9 mouse cellular contexts compared by ENCODE assay signal in genomic region chr1:97688756-97689155, GRCm38 (mm10). TPM values are rescaled to one million over a fixed set of nuclear protein-coding genes. Genes with fewer than 3 reads are reported as not detected.
A peak's percentile ranks its signal among the peaks of the same experiment; 100 is the strongest.
DNase-seq lines count a peak whose midpoint lies in the region; ATAC-seq and TF ChIP-seq lines count a peak whose summit lies in the region.
"Had no signal": no experiment of that assay in that cellular context is flagged by ENCODE, and none has a peak within 500 bp of the region (broad histone marks: within the 10 kb centered on the region; RNA-seq: fewer than 3 reads in every experiment).

No protein-coding gene starts in this region.

- 12% methylated on average over 3 of the region's 3 CpGs for WGBS in hindbrain, postnatal 0 days
- WGBS in neural tube, embryonic 11.5 days, result 24% methylated on average over 3 of the region's 3 CpGs

- no peak overlapping the region for H3K4me2 ChIP-seq in hindbrain, postnatal 0 days (ENCODE audit: low read depth, low read length)
- H3K4me2 ChIP-seq in neural tube, embryonic 11.5 days (ENCODE audit: low read depth), result no peak overlapping the region

- TF ChIP-seq CTCF in left cerebral cortex, adult 2 months (IDR thresholded peaks at IDR 0.05), result peak; percentile 86
- TF ChIP-seq CTCF in hindbrain, postnatal 0 days (IDR thresholded peaks at IDR 0.05; ENCODE audit: low read depth), result peak; percentile 67

- H3K9ac ChIP-seq in hindbrain, postnatal 0 days (replicated peaks; ENCODE audit: low read length), result no peak overlapping the region
- H3K9ac ChIP-seq in neural tube, embryonic 11.5 days (ENCODE audit: low read length), result no peak overlapping the region

- DNase-seq in left cerebral cortex, adult 2 months (ENCODE audit: extremely low spot score in 1 of 2, low spot score in 2 of 2), result peak; percentile 23 to 34
- no peak for DNase-seq in left cerebral cortex, postnatal 36 days (ENCODE audit: low spot score in 2 of 2)
- DNase-seq in adipocyte (ENCODE audit: low spot score) (peak; percentile 71), liver (peak; percentile 59)
- DNase-seq in hindbrain, postnatal 0 days (ENCODE audit: low spot score), result peak; percentile 64
- peak; percentile 24 for DNase-seq in neural tube, embryonic 11.5 days (ENCODE audit: low spot score)
- DNase-seq in thymus, postnatal 4 days, result peak; percentile 71

- H3K4me1 ChIP-seq in hindbrain, postnatal 0 days (ENCODE audit: insufficient read depth, low read length), result no peaks in the 10 kb centered on the region
- H3K4me1 ChIP-seq in neural tube, embryonic 11.5 days (ENCODE audit: control insufficient read depth, insufficient read depth, low read length), result no peaks in the 10 kb centered on the region

- ATAC-seq in erythroid progenitor cell, adult 5-6 weeks (replicated peaks; ENCODE audit: low FRiP score, poor library complexity, severe bottlenecking), result peak; percentile 76; the same call in 1 of the 2 replicates
- 0 out of 2 replicates have a peak, but pooled peaks have one; percentile 73 for ATAC-seq in hindbrain, postnatal 0 days
- peak; percentile 57; the same call in 1 of the 2 replicates for ATAC-seq in neural tube, embryonic 11.5 days (ENCODE audit: insufficient read depth, low FRiP score, low TSS enrichment)

- H3K27ac ChIP-seq in left cerebral cortex, adult 2 months, result no peak overlapping the region
- H3K27ac ChIP-seq in hindbrain, postnatal 0 days, result no peak overlapping the region
- H3K27ac ChIP-seq in neural tube, embryonic 11.5 days (ENCODE audit: low read depth, low read length), result no peak overlapping the region

- no peaks in the 10 kb centered on the region for H3K9me3 ChIP-seq in hindbrain, postnatal 0 days (ENCODE audit: low read length)
- no peaks in the 10 kb centered on the region for H3K9me3 ChIP-seq in neural tube, embryonic 11.5 days (ENCODE audit: control insufficient read depth, low read length)

- no peaks in the 10 kb centered on the region for H3K36me3 ChIP-seq in hindbrain, postnatal 0 days (ENCODE audit: insufficient read depth, low read length)
- no peaks in the 10 kb centered on the region for H3K36me3 ChIP-seq in neural tube, embryonic 11.5 days (ENCODE audit: control insufficient read depth, insufficient read depth, low read length)

- intact Hi-C loops in left cerebral cortex, adult 2 months (cut with DNase I), result loop anchor here (1.0 to 2.0 kb wide), 2 partner anchors 191 to 650 kb away; no protein-coding TSS in a partner anchor
- intact Hi-C loops in left cerebral cortex, postnatal 36 days (cut with DNase I), result loop anchor here (5.0 kb wide), 1 partner anchor 191 kb away; no protein-coding TSS in a partner anchor

- no peak overlapping the region for H3K4me3 ChIP-seq in left cerebral cortex, adult 2 months
- H3K4me3 ChIP-seq in hindbrain, postnatal 0 days (ENCODE audit: low read length), result no peak overlapping the region
- no peak overlapping the region for H3K4me3 ChIP-seq in neural tube, embryonic 11.5 days (ENCODE audit: low read depth, low read length)
- H3K4me3 ChIP-seq: erythroblast, embryonic 14.5 days had no signal

- no peaks in the 10 kb centered on the region for H3K27me3 ChIP-seq in hindbrain, postnatal 0 days (ENCODE audit: insufficient read depth, low read length)
- no peaks in the 10 kb centered on the region for H3K27me3 ChIP-seq in neural tube, embryonic 11.5 days (ENCODE audit: control insufficient read depth, insufficient read depth, low read length)

RNA-seq across cellular contexts. Expression of gene D1Ertd622e, which starts 26.9 kb away (rescaled TPM):
- total RNA-seq in left cerebral cortex, adult 2 months (2021), result 10 to 100 TPM; 70.4 to 84.7 TPM
- total RNA-seq in left cerebral cortex, postnatal 36 days (2021), result 10 to 100 TPM; 76.9 to 86.9 TPM
- total RNA-seq in erythroid progenitor cell, adult 5-6 weeks (2015; ENCODE audit: low replicate concordance), result 69.6 and 73.5 TPM in 2 replicates
- total RNA-seq in erythroid progenitor cell, adult 5-6 weeks (2017; ENCODE audit: low replicate concordance), result 66.3 and 71.0 TPM in 2 replicates
- 57.0 and 60.8 TPM in 2 replicates for total RNA-seq in hindbrain, postnatal 0 days (2014; rRNA removed)
- polyA plus RNA-seq in hindbrain, postnatal 0 days (2015; fragmentation: Nextera tagmentation; extraction: Ambion mirVana), result 53.3 and 58.3 TPM in 2 replicates
- 29.9 and 33.6 TPM in 2 replicates for polyA plus RNA-seq in neural tube, embryonic 11.5 days (2014; fragmentation: Nextera tagmentation; extraction: Ambion mirVana)

Comparison
In these comparisons a context has a peak if more than half of its experiments do, and no peak if none do; other contexts are left out.
1. DNase-seq: peak in left cerebral cortex, adult 2 months (2 of 2), adipocyte (single experiment), hindbrain, postnatal 0 days (single experiment), liver (single experiment), neural tube, embryonic 11.5 days (single experiment) and thymus, postnatal 4 days (single experiment); none in left cerebral cortex, postnatal 36 days (0 of 2).
2. Peak in every context shown above with its lines, with median percentiles within 50 percentile points of each other: ATAC-seq.